Comparison of ENCODE assay signal across 17 mouse cellular contexts in genomic region chr12:13698834-13699233, GRCm38 (mm10).
"Had no signal": no experiment of that assay in that cellular context is flagged by ENCODE, and none has a peak within 500 bp of the region (broad histone marks: within the 10 kb centered on the region; RNA-seq: fewer than 3 reads in every experiment).

No protein-coding gene starts in this region.

- H3K4me3 ChIP-seq: limb, embryonic 12.5 days; limb, embryonic 15.5 days; liver, embryonic 13.5 days; midbrain, embryonic 12.5 days; midbrain, embryonic 15.5 days; neural tube, embryonic 12.5 days; neural tube, embryonic 15.5 days; stomach, embryonic 15.5 days had no signal

- H3K36me3 ChIP-seq: limb, embryonic 12.5 days; limb, embryonic 15.5 days; liver, embryonic 13.5 days; midbrain, embryonic 12.5 days; midbrain, embryonic 15.5 days; neural tube, embryonic 12.5 days; neural tube, embryonic 15.5 days; stomach, embryonic 15.5 days had no signal

- H3K9ac ChIP-seq: limb, embryonic 12.5 days; limb, embryonic 15.5 days; liver, embryonic 13.5 days; midbrain, embryonic 12.5 days; midbrain, embryonic 15.5 days; neural tube, embryonic 12.5 days; neural tube, embryonic 15.5 days; stomach, embryonic 15.5 days had no signal

- H3K27ac ChIP-seq: limb, embryonic 12.5 days; limb, embryonic 15.5 days; liver, embryonic 13.5 days; midbrain, embryonic 12.5 days; midbrain, embryonic 15.5 days; neural tube, embryonic 12.5 days; neural tube, embryonic 15.5 days; stomach, embryonic 15.5 days had no signal

- H3K4me1 ChIP-seq: limb, embryonic 12.5 days; limb, embryonic 15.5 days; liver, embryonic 13.5 days; midbrain, embryonic 12.5 days; midbrain, embryonic 15.5 days; neural tube, embryonic 12.5 days; neural tube, embryonic 15.5 days; stomach, embryonic 15.5 days had no signal

- H3K27me3 ChIP-seq: limb, embryonic 12.5 days; limb, embryonic 15.5 days; liver, embryonic 13.5 days; midbrain, embryonic 12.5 days; midbrain, embryonic 15.5 days; neural tube, embryonic 12.5 days; neural tube, embryonic 15.5 days; stomach, embryonic 15.5 days had no signal

- DNase-seq: layer of hippocampus, adult 9-11 months; liver, embryonic 13.5 days; lung, adult 2 months; lung, postnatal 14 days; lung, postnatal 4 days; retina, postnatal 1 day; spleen, adult 18-20 months; thymus, adult 18-20 months; thymus, postnatal 36 days had no signal

- ATAC-seq: intestine, postnatal 0 days; midbrain, embryonic 15.5 days had no signal
